Mouse (Mus musculus) lung, embryonic 14.5 days (tissue): ENCODE measurements around the gene 2010111I01Rik. TPM values are rescaled to one million over a fixed set of nuclear protein-coding genes. Genes with fewer than 3 reads are reported as not detected.
A peak's percentile ranks its signal among the peaks of the same experiment; 100 is the strongest.

ENCODE experiments used
- ATAC-seq: fragments of 200-750 bp; cut with Nextera tagmentation; 2 replicates; pipeline ENCODE4 v1.8.0; 2017; ENCODE audit warnings: mild to moderate bottlenecking, moderate TSS enrichment, moderate library complexity; ENCODE audit not compliant: insufficient read depth
- DNase-seq: peaks from one replicate; pipeline ENCODE4 v3.0.0-alpha.2; 2015
- H3K27ac ChIP-seq: fragments of 300-500 bp; sonication (generic); 2 replicates; pipeline ENCODE4 v1.5.1; 2014; ENCODE audit warnings: low read depth, mild to moderate bottlenecking, moderate library complexity
- H3K27me3 ChIP-seq: fragments of 300-500 bp; sonication (generic); 2 replicates; pipeline ENCODE4 v1.6.1; 2014; ENCODE audit warnings: low read length, control low read depth; ENCODE audit not compliant: insufficient read depth
- H3K36me3 ChIP-seq: fragments of 300-500 bp; sonication (generic); 2 replicates; pipeline ENCODE4 v1.6.1; 2014; ENCODE audit warnings: control low read depth; ENCODE audit not compliant: insufficient read depth
- H3K4me1 ChIP-seq: fragments of 300-500 bp; sonication (generic); 2 replicates; pipeline ENCODE4 v1.6.1; 2014; ENCODE audit warnings: antibody characterized with exemption, control low read depth; ENCODE audit not compliant: insufficient read depth
- H3K4me2 ChIP-seq: fragments of 300-500 bp; sonication (generic); 2 replicates; pipeline ENCODE4 v1.6.1; 2014; ENCODE audit warnings: mild to moderate bottlenecking
- H3K4me3 ChIP-seq: fragments of 300-500 bp; sonication (generic); 2 replicates; pipeline ENCODE4 v1.5.1; 2014; ENCODE audit warnings: low read depth, low read length
- H3K9ac ChIP-seq: fragments of 300-500 bp; sonication (generic); 2 replicates; pipeline ENCODE4 v1.6.1; 2014
- H3K9me3 ChIP-seq: fragments of 300-500 bp; sonication (generic); 2 replicates; pipeline ENCODE4 v1.6.1; 2016; ENCODE audit warnings: low read depth, low read length, control low read depth
- CTCF ChIP-seq: IDR thresholded peaks from 2 replicates; pipeline ENCODE4 v1.5.1; 2016; ENCODE audit warnings: antibody characterized with exemption, low read depth
- WGBS: fragments of 180-500 bp; shearing (Covaris S2); extraction: QIAGEN DNeasy Blood & Tissue Kit; methylation state at CpG from one replicate; pipeline ENCODE4 v1.1.7; 2014; 5-methylcytosine and 5-hydroxymethylcytosine counted together
- polyA plus RNA-seq: library from polyadenylated mRNA; unstranded; fragments of >200 nt; fragmentation: Nextera tagmentation; extraction: Ambion mirVana; gene quantifications from 2 replicates; pipeline ENCODE4 v1.2.1, GENCODE M21; 2014

Gene 2010111I01Rik
- polyA plus RNA-seq, 1 experiment from 2014 or later = 156 TPM

GRCm38 (mm10) chr13:63249741-63250431, 285.2 kb downstream of the 2010111I01Rik start:
- peak overlapping the region; percentile 25; the same call in 1 of the 2 replicates for H3K4me2 ChIP-seq
- peaks cover 35% of the 10 kb centered on the region for H3K36me3 ChIP-seq
- H3K27me3 ChIP-seq = no peaks in the 10 kb centered on the region
- no peak for TF ChIP-seq CTCF
- H3K9ac ChIP-seq = 0 out of 2 replicates have a peak overlapping the region, but pooled peaks have one; percentile 11
- H3K4me3 ChIP-seq = no peak overlapping the region
- 67% methylated on average over 8 of the region's 8 CpGs for WGBS
- H3K9me3 ChIP-seq = no peaks in the 10 kb centered on the region
- ATAC-seq (no peak), DNase-seq (no peak)
- peaks cover 49% of the 10 kb centered on the region for H3K4me1 ChIP-seq
- H3K27ac ChIP-seq = 0 out of 2 replicates have a peak overlapping the region, but pooled peaks have one; percentile 21

- peak overlapping the region; percentile 48 for H3K27ac ChIP-seq
- no peak overlapping the region for H3K4me3 ChIP-seq
- peaks cover 41% of the 10 kb centered on the region for H3K36me3 ChIP-seq
- no peak for ATAC-seq
- no peaks in the 10 kb centered on the region for H3K27me3 ChIP-seq
- WGBS = 80% methylated on average over 8 of the region's 8 CpGs
- H3K9me3 ChIP-seq = no peaks in the 10 kb centered on the region
- H3K4me2 ChIP-seq = peak overlapping the region; percentile 24; the same call in 1 of the 2 replicates
- no peak overlapping the region for H3K9ac ChIP-seq
- no peak for DNase-seq
- no peak for TF ChIP-seq CTCF
- H3K4me1 ChIP-seq = peaks cover 55% of the 10 kb centered on the region
These were observed 285.8 kb downstream of the 2010111I01Rik start for GRCm38 (mm10) chr13:63250441-63250980.

- Histone ChIP-seq H3K27ac (peak overlapping the region; percentile 48), H3K4me1 (peaks cover 56% of the 10 kb centered on the region), H3K27me3 (no peaks in the 10 kb centered on the region), H3K9me3 (no peaks in the 10 kb centered on the region), H3K9ac (peak overlapping the region; percentile 7; the same call in 1 of the 2 replicates), H3K4me2 (peak overlapping the region; percentile 24), H3K4me3 (no peak overlapping the region), H3K36me3 (peaks cover 46% of the 10 kb centered on the region)
- DNase-seq = peak; percentile 67
- WGBS = 39% methylated on average over 12 of the region's 12 CpGs
- no peak for TF ChIP-seq CTCF
- peak; percentile 56; the same call in 1 of the 2 replicates for ATAC-seq
These were observed 286.6 kb downstream of the 2010111I01Rik start for GRCm38 (mm10) chr13:63251118-63251889.

- 55% methylated on average over 2 of the region's 2 CpGs for WGBS
These were observed 287.8 kb downstream of the 2010111I01Rik start for GRCm38 (mm10) chr13:63252295-63253010.

GRCm38 (mm10) chr13:63253147-63253546, 288.5 kb downstream of the 2010111I01Rik start:
- Histone ChIP-seq H3K4me3 (no peak overlapping the region), H3K27me3 (no peaks in the 10 kb centered on the region), H3K4me1 (peaks cover 45% of the 10 kb centered on the region), H3K36me3 (peaks cover 50% of the 10 kb centered on the region), H3K27ac (peak overlapping the region; percentile 59; the same call in 1 of the 2 replicates), H3K4me2 (no peak overlapping the region), H3K9me3 (no peaks in the 10 kb centered on the region), H3K9ac (no peak overlapping the region)
- WGBS = 47% methylated on average over 5 of the region's 5 CpGs
- DNase-seq = no peak
- no peak for TF ChIP-seq CTCF
- ATAC-seq = no peak

More at GRCm38 (mm10) chr13:63252295-63253010, 287.8 kb downstream of the 2010111I01Rik start:
- Histone ChIP-seq H3K27me3 (no peaks in the 10 kb centered on the region), H3K4me3 (no peak overlapping the region), H3K4me1 (peaks cover 49% of the 10 kb centered on the region), H3K4me2 (no peak overlapping the region; the same call in 1 of the 2 replicates), H3K36me3 (peaks cover 50% of the 10 kb centered on the region), H3K9me3 (no peaks in the 10 kb centered on the region), H3K9ac (no peak overlapping the region), H3K27ac (peak overlapping the region; percentile 59)
- DNase-seq (no peak), ATAC-seq (no peak)
- no peak for TF ChIP-seq CTCF

GRCm38 (mm10) chr13:63253886-63254636, 289.4 kb downstream of the 2010111I01Rik start:
- ATAC-seq = no peak
- H3K27ac ChIP-seq = no peak overlapping the region; the same call in 1 of the 2 replicates
- no peak for DNase-seq
- H3K36me3 ChIP-seq = peaks cover 50% of the 10 kb centered on the region
- no peaks in the 10 kb centered on the region for H3K9me3 ChIP-seq
- no peak overlapping the region for H3K4me2 ChIP-seq
- no peaks in the 10 kb centered on the region for H3K27me3 ChIP-seq
- no peak overlapping the region for H3K9ac ChIP-seq
- TF ChIP-seq CTCF = no peak
- peaks cover 47% of the 10 kb centered on the region for H3K4me1 ChIP-seq
- WGBS = 82% methylated on average over 7 of the region's 7 CpGs
- no peak overlapping the region for H3K4me3 ChIP-seq
